Mouse (Mus musculus) fibroblast of lung, adult 2 months (primary cell): ENCODE results near the gene Jagn1.

Experiments
- DNase-seq: peaks from one replicate; pipeline ENCODE4 v3.0.0-alpha.2; 2011; ENCODE audit warnings: low read depth

Gene Jagn1

DNA sequence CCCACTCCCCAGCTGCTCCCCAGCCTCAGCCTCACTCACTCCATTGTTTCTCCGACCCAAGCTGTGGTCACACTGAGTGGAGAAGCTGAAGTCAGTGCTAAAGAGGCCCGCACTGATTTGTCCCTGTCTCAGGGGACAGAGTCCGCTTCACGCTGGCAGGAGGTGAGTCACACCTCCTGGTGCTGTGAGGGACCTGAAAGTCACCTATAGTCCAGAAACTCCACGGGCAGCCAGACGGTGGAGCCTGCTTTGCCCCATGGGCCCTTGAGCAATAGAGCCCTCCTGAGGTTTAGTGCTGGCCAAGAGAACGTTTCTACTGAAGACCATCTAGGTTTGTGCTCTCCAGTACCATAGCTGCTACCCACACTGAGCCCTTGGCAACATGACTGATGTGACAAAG lies 7.7 kb upstream of the Jagn1 start:
- DNase-seq, result no peak

DNA sequence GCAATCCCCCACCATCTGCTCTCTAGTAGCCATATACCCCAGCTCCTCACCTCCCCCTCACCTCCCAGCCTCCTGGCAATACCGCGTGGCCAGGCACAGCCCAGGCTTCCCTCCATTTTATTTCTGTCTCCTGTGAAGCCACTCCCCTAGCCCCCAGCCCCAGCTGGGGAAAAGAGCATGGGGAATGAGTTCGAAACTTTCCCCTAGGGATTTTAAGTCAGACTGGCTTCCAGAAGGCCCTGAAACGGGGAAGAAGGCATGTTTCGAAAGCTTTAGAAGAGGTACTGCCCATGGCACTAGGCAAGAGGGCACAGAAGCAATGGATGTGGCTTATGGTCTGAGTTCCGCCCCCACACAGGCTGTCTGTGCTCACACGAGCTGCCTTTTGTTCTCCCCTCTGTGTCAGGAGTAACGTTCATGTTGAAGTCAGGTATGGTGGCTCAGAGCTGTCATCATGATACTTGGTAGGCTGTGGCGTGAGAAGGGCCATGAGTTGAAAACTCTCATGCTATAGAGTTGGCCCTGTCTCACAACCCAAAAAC lies 6.6 kb upstream of the Jagn1 start, which contains the start of gene Cidec:
Cidec (minus strand) TSS at position 97 of the 542 bp plus-strand sequence.
- DNase-seq, result no peak

DNA sequence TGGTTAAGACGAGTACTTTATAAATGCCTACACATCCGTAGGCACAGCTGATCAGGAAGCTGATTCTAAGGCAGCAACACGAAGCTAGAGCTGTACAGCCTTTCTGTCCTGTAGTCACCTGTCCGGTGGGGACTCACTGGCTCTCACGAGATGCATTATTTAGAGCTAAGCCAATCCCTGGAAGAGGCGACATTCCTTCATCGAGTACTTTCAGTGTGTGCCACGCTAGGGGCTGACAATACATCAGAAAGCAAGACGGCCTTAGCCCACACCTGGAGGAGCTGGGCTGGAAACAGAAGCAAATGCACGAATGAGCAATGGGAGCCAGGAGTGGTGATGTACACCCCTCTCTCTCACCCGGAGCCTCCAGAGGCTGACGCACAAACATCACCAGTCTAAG lies 5.2 kb upstream of the Jagn1 start:
- no peak for DNase-seq

DNA sequence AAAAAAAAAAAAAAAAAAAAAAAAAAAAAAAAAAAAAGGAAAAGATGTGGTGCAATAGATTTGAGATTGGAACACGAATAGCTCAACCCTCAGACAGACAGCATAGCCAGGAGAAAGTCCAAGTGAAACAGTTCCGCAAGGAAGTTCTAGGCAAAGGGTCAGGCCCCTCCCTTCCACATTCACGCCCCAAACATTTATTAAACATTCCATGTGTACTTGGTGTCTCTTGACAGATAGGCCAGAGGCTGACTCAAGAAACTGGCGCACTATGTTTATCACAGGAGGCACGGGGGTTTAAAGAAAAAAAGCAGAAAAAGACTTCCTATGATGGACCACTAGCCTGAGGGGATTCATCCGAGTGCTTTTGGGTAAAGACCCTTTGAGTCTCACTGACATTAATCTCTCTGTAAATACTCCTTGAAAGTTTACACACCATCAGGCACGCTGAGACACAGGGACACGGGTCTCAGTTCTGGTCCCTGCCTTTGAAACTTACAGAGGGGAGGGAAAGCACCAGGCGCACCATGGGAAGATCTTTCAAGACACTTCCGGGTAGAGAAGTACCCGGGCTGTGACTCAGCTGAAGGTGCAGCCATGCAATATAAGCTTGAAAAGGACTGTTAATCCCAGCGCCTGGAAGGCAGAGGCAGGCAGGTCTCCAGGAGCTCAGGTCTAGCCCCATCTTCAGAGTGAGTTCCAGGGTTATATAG lies 3.5 kb upstream of the Jagn1 start:
- DNase-seq, result no peak

DNA sequence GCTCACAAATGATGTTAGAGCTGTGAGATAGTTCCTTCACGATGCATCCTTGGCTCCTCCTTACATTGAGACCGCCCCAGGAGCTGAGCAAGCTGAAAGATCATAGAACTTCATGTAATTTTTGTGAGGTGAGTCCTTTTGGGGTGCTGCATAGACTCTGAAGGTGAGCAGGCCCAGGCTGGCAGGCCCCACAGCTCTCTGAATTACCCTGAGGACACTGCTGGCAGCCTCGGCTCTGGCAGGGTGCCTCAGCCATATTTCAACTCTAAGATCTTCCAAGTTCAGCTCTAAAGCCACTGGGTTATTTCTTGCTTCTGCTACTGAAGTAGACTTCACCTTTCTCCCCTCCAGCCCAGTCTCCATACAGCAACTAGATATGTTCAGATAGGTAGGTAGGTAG lies 1.7 kb upstream of the Jagn1 start:
- no peak for DNase-seq

DNA sequence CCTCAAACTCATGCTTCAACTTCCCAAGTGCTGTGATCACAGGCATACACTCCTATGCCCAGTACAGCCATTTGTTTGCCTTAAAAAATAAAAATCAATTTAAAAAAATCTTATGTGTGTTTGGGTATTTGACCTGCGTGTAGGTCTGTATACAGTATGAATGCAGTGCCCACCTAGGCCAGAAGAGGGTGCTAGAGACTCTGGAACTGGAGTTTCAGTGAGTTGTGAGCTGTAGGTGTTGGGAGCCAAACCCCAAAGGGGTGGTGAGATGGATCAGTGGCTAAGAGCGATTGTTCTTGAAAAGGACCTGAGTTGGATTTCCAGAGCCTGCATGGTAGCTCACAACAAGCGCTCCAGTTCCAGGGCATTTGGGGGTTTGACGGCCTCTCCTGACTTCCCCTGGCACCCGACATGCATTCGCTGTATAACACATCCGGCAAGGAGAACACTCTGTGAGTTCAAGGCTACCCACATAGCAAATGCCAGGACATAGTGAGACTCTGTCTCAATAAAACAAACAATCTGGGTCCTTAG lies 1.2 kb upstream of the Jagn1 start:
- DNase-seq, result peak; percentile 78

DNA sequence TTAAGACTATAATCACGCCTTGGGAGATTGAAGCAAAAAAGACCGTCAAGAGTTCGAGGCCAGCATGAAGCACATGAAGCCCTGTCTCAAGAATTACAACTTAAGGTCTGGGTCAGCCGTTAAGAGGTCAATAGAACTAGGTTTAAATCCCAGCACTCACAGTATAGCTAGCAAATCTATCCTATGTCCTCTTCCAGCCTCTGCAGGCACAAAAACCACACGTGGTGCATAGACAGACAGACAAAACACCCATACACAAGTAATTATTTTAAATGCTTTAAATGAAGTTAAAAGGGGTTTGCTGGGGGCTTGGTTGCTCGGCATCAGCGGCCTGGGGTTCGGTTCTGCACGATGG lies 305 bp upstream of the Jagn1 start:
- no peak for DNase-seq

DNA sequence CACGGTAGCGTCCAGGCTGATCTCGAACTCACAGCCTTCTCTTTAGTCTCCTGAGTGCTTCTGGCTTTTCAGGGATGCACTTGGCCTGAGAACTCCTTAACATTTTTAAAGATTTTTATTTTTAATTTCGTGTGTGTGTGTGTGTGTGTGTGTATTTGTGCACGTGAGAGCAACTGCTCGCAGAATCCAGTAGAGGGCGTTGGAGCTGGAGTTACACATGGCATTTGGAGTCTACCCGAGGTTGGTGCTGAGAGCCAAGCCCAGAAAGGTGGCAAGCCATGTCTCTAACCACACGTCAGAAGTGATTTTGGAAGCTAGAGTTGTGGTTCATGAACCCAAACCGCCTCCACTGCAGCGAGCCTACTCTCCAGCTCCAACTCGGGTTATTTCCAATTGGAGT lies 722 bp downstream of the Jagn1 start:
- no peak for DNase-seq

DNA sequence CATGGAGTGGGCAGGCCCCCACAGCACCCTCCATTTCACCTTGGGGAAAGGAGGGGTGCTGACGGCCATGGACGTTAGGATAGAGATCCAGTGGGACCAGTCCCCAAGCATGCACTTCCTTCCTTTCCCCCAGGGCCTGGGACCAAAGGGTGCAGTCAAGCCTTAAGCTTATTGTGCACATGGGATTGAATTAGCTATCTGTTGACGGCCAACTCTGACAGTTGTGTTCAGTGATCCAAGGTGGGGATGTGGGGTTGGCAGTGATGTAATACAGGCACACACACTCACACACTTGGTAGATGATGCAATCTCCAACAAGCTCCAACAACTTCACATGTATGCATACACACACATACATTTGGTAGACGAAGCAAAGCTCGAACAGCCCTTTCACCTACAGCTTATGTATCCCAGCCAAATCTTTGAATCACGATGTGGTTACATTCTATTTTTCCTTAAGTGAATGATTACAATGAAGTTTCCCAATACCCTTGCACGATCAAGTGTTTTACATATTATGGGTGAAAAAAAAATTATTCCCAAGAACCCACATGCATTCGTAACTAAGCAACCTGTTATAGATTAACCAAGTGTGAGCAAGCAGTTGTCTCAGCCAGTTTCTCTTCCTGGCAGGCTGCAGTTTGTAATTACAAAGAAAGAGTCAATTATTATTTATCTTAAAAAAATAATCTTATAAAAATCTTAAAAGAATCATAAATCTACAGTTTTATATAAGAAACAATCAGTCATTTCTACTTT lies 2.0 kb downstream of the Jagn1 start:
- DNase-seq, result no peak

DNA sequence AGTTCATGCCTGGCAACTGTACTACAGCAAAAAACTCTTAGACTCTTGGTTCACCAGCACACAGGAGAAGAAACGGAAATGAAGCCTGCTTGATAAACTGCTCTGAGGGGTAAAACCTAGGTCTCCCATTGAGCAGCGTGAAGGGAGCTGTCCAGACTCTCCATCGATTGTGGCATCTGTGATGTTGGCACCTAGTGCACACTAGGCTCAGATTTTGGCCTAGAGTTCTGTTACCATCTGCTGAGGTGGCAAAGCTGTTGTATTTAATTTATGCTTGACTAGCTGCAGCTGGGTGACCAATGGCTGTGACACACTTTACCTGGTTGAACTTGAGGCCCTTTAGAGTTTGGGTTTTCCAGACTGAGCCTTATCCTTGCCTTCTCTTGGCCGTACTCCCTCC lies 5.3 kb downstream of the Jagn1 start:
- no peak for DNase-seq

DNA sequence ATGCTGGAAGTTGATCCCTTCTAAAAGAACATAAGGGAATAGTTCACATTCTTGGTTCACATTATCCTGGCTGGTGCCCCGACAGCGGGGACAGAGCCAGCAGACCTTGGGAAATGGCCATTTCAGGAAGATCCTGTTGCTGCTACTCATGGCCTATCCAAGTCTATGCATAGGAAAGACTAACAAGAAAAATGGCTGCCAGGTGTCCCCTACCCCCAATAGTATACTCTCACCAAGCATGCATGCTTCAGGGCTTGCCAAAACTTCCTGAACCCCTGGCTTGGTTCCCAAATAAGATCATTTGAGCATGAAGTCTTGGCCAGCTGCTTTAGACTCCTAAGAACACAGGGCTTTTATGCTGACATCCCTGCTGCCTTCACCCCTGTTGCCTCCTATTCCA lies 9.5 kb downstream of the Jagn1 start:
- no peak for DNase-seq

DNA sequence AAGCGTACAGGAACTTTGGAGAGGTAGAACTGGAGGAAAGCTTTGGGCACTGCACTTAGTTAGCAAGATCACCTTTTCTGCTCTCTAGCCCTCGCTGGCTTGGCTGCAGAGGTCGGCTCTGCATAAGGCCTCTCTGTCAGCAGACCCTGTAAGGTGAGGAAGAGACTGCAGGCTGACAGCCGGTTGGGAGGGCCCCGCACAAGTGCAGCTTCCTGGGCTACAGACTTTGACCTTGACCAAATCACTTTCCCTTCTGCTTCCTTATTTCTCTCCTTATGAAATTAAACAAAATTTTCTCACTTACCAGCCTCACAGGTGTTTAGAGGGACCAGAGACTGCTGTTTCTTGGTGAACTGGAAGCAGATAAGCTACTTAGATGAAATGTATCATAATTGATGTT lies 12.6 kb downstream of the Jagn1 start:
- DNase-seq, result no peak

DNA sequence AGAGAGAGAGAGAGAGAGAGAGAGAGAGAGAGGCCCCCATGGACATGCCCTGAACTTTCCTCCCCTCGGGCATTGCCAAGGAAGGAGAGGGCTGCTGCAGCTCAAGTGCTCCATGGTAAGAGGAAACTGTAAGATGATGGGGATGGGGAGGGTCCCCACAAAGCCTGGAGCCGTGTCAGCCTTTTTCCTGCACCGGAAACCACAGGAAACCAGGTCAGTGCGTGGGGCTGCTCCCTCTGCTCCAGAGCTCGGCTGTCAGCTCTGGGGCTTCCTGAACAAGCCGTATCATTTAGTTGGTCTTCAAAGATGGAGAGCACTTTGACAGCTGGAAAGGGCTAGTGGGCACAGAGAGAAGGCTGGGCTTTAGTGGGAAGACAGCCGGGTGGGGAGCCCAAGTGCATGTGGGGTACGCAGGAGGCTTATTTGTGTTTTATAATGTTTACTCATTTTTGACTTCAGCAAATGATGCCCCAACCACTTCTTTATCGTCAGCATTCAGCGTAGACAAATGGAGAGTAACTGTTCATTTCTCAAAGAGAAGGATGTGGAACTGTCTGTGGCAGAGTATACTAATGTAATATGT lies 15.7 kb downstream of the Jagn1 start, which contains the start of gene Il17re:
Il17re (plus strand) TSS at position 533 of the 583 bp plus-strand sequence.
- no peak for DNase-seq

DNA sequence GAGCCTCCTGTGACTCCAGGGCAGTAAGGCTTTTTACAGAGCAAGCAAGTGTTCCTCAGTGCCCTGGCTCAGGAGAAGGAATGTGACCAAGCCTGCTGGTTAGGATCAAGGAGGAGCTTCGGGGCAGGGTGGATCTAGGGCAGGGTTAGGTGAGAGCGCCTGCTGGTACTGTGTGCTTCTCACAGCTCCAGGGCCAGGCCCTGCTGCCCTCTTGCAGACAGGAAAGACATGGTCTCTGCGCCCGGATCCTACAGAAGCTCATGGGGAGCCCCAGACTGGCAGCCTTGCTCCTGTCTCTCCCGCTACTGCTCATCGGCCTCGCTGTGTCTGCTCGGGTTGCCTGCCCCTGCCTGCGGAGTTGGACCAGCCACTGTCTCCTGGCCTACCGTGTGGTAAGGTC lies 16.3 kb downstream of the Jagn1 start:
- DNase-seq, result no peak

DNA sequence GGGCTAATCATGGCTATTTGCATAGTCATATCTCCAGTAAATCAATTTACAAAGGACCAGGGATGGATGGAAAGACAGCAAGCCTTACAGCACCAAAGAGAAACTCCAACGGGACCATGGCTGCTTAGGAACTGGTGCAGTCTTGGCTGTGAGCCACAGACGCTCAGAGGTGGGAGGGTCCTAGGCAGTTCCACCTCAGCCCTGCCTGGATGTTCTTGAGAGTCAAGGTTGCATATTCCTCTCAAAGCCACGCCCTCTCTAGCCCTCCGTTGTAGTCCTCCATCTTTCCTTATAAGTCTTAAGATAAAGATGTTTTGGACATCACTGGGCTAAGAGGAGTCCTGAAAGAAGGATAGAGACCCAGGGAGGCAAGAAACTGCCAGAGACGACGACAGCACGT lies 21.7 kb downstream of the Jagn1 start:
- DNase-seq, result no peak

DNA sequence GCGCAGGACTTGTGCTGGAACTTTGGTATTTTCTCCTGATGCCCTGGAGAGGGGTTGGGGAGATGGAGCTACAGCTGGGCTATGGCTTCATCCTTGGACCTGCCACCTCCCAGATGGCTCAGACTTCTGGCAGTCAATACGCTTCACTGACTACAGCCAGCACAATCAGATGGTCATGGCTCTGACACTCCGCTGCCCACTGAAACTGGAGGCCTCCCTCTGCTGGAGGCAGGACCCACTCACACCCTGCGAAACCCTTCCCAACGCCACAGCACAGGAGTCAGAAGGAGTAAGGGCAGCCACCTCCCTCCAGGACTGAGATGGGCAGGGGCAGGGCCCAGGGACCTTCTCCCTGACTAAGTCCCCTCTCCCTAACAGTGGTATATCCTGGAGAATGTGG lies 23.2 kb downstream of the Jagn1 start:
- no peak for DNase-seq

DNA sequence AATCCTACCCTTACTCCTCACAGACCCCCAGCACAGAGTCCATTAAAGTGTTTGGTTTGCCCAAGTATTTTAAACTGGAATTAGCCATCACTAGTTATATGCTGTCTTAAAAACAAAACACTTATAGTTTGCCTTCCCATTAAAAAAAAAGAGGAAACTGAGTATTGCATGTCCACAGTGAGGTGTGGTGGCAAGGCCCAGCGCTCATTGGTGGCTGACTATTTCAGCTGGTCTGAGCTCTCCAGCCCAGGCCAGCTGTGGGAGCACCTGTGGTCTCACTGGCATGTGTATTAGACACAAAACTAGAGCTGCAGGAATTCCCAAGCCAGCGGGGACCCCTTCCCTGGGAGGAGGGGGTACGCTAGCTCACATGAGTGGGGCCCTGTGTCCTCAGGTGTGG lies 26.1 kb downstream of the Jagn1 start:
- DNase-seq, result no peak

DNA sequence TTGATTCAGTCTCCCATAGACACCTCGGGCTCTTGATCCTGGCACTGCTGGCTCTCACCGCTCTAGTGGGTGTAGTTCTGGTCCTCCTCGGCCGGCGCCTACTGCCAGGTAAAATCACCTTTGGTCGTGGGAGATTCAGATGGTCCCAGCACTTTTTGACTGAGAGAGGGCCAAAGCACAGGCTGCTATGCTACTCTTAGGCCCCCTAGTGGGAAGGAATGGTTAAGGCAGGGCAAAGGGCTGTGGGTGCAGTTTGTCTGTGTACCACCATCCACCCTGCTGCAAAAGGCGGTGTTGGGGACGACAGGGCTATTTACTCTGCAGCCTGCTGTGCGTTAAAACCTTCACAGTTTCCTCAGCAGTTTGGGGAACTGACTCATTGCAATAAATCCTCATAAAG lies 26.7 kb downstream of the Jagn1 start:
- no peak for DNase-seq

DNA sequence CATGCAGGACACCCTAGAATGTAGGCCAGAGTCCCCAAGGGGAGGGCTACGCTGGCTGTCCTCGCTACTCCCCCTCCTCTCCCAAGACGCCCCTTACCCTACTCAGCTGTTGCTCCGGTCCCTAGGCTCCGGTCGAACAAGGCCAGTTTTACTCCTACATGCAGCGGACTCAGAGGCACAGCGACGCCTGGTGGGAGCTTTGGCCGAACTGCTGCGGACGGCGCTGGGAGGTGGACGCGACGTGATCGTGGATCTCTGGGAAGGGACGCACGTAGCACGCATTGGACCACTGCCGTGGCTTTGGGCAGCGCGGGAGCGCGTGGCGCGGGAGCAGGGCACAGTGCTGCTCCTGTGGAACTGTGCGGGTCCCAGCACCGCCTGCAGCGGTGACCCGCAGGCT lies 27.1 kb downstream of the Jagn1 start:
- DNase-seq, result no peak

DNA sequence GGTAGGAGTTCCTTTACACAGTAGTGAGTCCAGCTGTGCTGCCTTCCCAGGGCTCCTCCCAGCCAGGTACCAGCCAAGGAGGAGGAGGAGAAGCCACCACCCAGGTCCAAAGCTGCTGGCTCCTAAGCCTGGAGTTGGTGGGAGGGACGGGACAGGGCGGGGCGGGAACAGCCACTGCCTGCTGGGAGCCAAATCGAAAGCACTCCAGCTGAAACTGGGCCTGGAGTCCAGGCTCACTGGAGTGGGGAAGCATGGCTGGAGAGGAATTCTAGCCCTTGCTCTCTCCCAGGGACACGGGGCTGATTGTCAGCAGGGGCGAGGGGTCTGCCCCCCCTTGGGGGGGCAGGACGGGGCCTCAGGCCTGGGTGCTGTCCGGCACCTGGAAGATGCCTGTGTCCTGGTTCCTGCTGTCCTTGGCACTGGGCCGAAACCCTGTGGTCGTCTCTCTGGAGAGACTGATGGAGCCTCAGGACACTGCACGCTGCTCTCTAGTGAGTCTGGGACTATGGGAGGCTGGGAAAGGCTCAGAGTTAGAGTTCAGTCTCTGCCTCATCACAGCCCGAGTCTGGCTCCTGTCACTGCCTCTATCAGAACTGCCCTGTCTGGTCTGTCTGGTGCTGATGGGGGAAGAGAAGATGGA lies 29.0 kb downstream of the Jagn1 start, which contains the start of gene Il17rc:
Il17rc (plus strand) TSS at position 131 of the 640 bp plus-strand sequence.
- DNase-seq, result peak; percentile 70

DNA sequence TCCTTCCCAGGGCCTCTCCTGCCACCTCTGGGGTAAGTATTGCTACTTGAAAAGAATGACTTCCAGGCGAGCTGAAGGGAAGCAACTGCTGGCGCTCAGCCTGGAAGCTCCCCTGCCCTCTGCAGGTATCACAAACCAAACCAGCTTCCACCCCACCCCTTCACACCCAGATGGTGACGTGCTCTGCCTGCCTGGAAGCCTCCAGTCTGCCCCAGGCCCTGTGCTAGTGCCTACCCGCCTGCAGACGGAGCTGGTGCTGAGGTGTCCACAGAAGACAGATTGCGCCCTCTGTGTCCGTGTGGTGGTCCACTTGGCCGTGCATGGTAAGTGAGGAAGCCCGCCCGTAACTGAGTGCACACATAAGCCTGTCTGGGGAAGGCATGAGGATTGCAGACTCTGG lies 29.7 kb downstream of the Jagn1 start:
- no peak for DNase-seq

DNA sequence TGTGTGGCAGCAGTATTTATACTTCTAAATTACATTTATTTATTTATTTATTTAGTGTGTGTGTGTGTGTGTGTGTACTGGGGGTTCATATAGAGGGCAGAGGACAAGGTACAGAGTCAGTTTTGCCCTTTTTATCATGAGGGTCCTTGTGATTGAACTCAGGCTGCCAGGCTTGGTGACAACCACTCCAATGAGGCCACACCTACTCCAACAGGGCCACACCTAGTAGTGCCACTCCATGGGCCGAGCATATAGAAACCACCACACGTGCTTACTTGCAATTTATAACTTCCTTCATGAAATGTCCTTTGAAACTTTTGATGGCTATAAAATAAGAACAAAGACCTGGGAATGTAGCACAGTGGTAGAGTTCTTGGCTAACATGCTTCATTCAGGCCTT lies 30.9 kb downstream of the Jagn1 start:
- DNase-seq, result no peak
